Mouse (Mus musculus) liver, adult 2 months (tissue): ENCODE measurements around the gene Fbxo9.

Source experiments
- CTCF ChIP-seq: fragments of 200-500 bp; IDR thresholded peaks from 2 replicates; pipeline ENCODE4 v1.5.1; 2011; ENCODE audit warnings: low read depth, low read length, control low read depth
- POLR2A ChIP-seq: fragments of 200-500 bp; IDR thresholded peaks from 2 replicates; pipeline ENCODE4 v1.6.1; 2011; ENCODE audit warnings: low read length, control low read depth; ENCODE audit not compliant: insufficient read depth; ENCODE audit errors: extremely low read depth

DNA sequence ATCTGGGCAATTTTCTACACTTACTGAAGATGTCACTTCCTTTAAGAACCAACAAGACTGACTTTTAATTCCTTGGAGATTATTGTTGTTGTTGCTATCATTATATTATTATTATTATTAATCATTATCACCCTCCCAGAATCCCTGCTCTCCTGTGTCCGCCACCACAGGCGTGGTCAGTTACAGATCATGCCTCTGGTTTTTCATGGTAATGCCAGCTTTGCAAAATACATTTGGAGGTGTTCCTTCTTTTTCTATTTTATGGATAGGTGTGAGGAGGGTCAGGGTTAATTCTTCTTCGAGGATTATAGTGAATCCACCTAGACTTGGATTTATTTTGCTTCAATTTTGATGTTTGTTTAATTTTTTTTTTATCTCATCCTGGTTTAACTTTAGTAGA is 33.6 kb downstream of the Fbxo9 start:
- TF ChIP-seq CTCF (no peak), POLR2A (no peak)
